26 mouse cellular contexts compared by ENCODE assay signal in the genomic region with DNA sequence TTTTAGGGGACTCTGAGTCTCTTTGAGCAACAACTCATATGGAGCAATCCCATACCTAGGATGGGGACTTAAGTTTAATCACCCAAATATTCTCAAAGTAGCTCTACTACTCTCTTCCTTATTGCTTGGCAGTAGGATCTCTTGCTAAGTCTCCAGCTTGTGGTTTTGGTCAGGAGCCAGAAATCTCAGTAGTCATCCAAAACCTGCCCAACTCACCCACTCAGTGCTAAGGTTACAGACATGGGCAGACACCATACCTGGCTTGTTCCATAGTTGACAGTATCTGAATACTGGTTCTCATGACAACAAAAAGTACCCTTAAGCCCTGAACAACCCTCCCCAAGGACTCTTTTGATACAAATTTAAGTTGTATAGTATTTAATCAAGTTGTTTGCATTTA.
"Had no signal": no experiment of that assay in that cellular context is flagged by ENCODE, and none has a peak within 500 bp of the region (broad histone marks: within the 10 kb centered on the region; RNA-seq: fewer than 3 reads in every experiment).

No protein-coding gene starts in this region.

- H3K27ac ChIP-seq: gastrocnemius, adult 2 months; heart, embryonic 10.5 days; heart, embryonic 13.5 days; heart, embryonic 15.5 days; hindbrain, embryonic 13.5 days; hindbrain, embryonic 15.5 days; hindbrain, postnatal 0 days; layer of hippocampus, adult 2 months; left cerebral cortex, adult 2 months; limb, embryonic 10.5 days; limb, embryonic 12.5 days; liver, embryonic 13.5 days; liver, embryonic 15.5 days had no signal

- H3K27me3 ChIP-seq: heart, embryonic 13.5 days; heart, embryonic 15.5 days; hindbrain, embryonic 13.5 days; hindbrain, embryonic 15.5 days; limb, embryonic 12.5 days; liver, embryonic 13.5 days; liver, embryonic 15.5 days had no signal

- H3K9ac ChIP-seq: heart, embryonic 13.5 days; heart, embryonic 15.5 days; hindbrain, embryonic 13.5 days; hindbrain, embryonic 15.5 days; limb, embryonic 12.5 days; liver, embryonic 13.5 days; liver, embryonic 15.5 days had no signal

- DNase-seq: gastrocnemius, adult 2 months; gastrocnemius, postnatal 10 days; gastrocnemius, postnatal 25 days; heart, adult 18-20 months; heart, postnatal 14 days; heart, postnatal 36 days; kidney, adult 11 months; kidney, adult 2 months; kidney, postnatal 10 days; kidney, postnatal 25 days; kidney, postnatal 4 days; liver; liver, embryonic 13.5 days had no signal

- H3K4me1 ChIP-seq: heart, embryonic 10.5 days; heart, embryonic 13.5 days; heart, embryonic 15.5 days; hindbrain, embryonic 13.5 days; hindbrain, embryonic 15.5 days; limb, embryonic 10.5 days; limb, embryonic 12.5 days; liver, embryonic 13.5 days; liver, embryonic 15.5 days had no signal

- H3K36me3 ChIP-seq: heart, embryonic 10.5 days; heart, embryonic 13.5 days; heart, embryonic 15.5 days; limb, embryonic 10.5 days; limb, embryonic 12.5 days; liver, embryonic 13.5 days; liver, embryonic 15.5 days had no signal

- H3K4me2 ChIP-seq: heart, embryonic 13.5 days; heart, embryonic 15.5 days; hindbrain, embryonic 13.5 days; hindbrain, embryonic 15.5 days; limb, embryonic 12.5 days; liver, embryonic 11.5 days; liver, embryonic 13.5 days; liver, embryonic 15.5 days had no signal

- ATAC-seq: hindbrain, postnatal 0 days; intestine, embryonic 16.5 days had no signal

- H3K4me3 ChIP-seq: gastrocnemius, adult 2 months; heart, embryonic 10.5 days; heart, embryonic 13.5 days; heart, embryonic 15.5 days; hindbrain, embryonic 13.5 days; hindbrain, embryonic 15.5 days; layer of hippocampus, adult 2 months; left cerebral cortex, adult 2 months; limb, embryonic 10.5 days; limb, embryonic 12.5 days; liver, embryonic 13.5 days; liver, embryonic 15.5 days had no signal

- H3K9me3 ChIP-seq: heart, embryonic 10.5 days; heart, embryonic 13.5 days; heart, embryonic 15.5 days; hindbrain, embryonic 13.5 days; hindbrain, embryonic 15.5 days; limb, embryonic 10.5 days; limb, embryonic 12.5 days; liver, embryonic 13.5 days; liver, embryonic 15.5 days had no signal
